15 mouse cellular contexts compared by ENCODE assay signal in genomic region chr16:57416049-57416448, GRCm38 (mm10).
A peak's percentile ranks its signal among the peaks of the same experiment; 100 is the strongest.
DNase-seq lines count a peak whose midpoint lies in the region; ATAC-seq and TF ChIP-seq lines count a peak whose summit lies in the region.
"Had no signal": no experiment of that assay in that cellular context is flagged by ENCODE, and none has a peak within 500 bp of the region (broad histone marks: within the 10 kb centered on the region; RNA-seq: fewer than 3 reads in every experiment).

No protein-coding gene starts in this region.

- no peaks in the 10 kb centered on the region for H3K27me3 ChIP-seq in heart, adult 2 months (ENCODE audit: control insufficient read depth, insufficient read depth, low read length)
- H3K27me3 ChIP-seq in stomach, embryonic 15.5 days (replicated peaks): no peaks in the 10 kb centered on the region
- H3K27me3 ChIP-seq: liver, embryonic 15.5 days had no signal

- ATAC-seq in stomach, embryonic 15.5 days (ENCODE audit: insufficient read depth, low FRiP score, low read depth): no peak
- ATAC-seq: activated CD4-positive, CD25-positive, alpha-beta regulatory T cell, adult 4 months had no signal

- no peak overlapping the region for H3K9ac ChIP-seq in heart, adult 2 months (ENCODE audit: low read depth, low read length)
- H3K9ac ChIP-seq in stomach, embryonic 15.5 days: no peak overlapping the region
- H3K9ac ChIP-seq: liver, embryonic 15.5 days had no signal

- TF ChIP-seq CTCF in heart, adult 2 months (IDR thresholded peaks at IDR 0.05): no peak

- DNase-seq in cerebellum, postnatal 10 days: peak; percentile 60 to 68
- no peak for DNase-seq in cerebellum, adult 9-10 months
- DNase-seq in heart, adult 11 months: peak; percentile 95
- no peak for DNase-seq in heart, adult 2 months
- peak; percentile 46 for DNase-seq in testis, postnatal 10 days (ENCODE audit: low spot score)
- no peak for DNase-seq in testis, postnatal 14 days (ENCODE audit: low spot score)
- no peak for DNase-seq in adrenal gland, postnatal 36 days
- DNase-seq: kidney, adult 18-20 months; spleen, adult 18-20 months; thymus, postnatal 14 days had no signal

- no peaks in the 10 kb centered on the region for H3K9me3 ChIP-seq in stomach, embryonic 15.5 days
- H3K9me3 ChIP-seq: liver, embryonic 15.5 days had no signal

- 49% methylated on average over 2 of the region's 2 CpGs for WGBS in heart, adult 2 months
- 23% methylated on average over 2 of the region's 2 CpGs for WGBS in stomach, embryonic 15.5 days

- H3K36me3 ChIP-seq in heart, adult 2 months (ENCODE audit: control insufficient read depth, insufficient read depth, low read length): peaks cover 5% of the 10 kb centered on the region
- no peaks in the 10 kb centered on the region for H3K36me3 ChIP-seq in stomach, embryonic 15.5 days
- H3K36me3 ChIP-seq: liver, embryonic 15.5 days had no signal

- TF ChIP-seq POLR2A in heart, adult 2 months (IDR thresholded peaks at IDR 0.05; ENCODE audit: insufficient read depth, low read depth, low read length): no peak

- no peak overlapping the region for H3K4me3 ChIP-seq in heart, adult 2 months
- no peak overlapping the region for H3K4me3 ChIP-seq in stomach, embryonic 15.5 days (replicated peaks)
- H3K4me3 ChIP-seq: left cerebral cortex, adult 2 months; liver, embryonic 15.5 days had no signal

- intact Hi-C loops in heart, adult 2 months (cut with DNase I): no loop called here

- no peaks in the 10 kb centered on the region for H3K79me2 ChIP-seq in heart, adult 2 months (replicated peaks; ENCODE audit: control insufficient read depth, insufficient read depth, low read length)

- no peak overlapping the region for H3K4me2 ChIP-seq in stomach, embryonic 15.5 days
- H3K4me2 ChIP-seq: liver, embryonic 15.5 days had no signal

- no peak overlapping the region for H3K27ac ChIP-seq in heart, adult 2 months
- H3K27ac ChIP-seq in stomach, embryonic 15.5 days: 0 out of 2 replicates have a peak overlapping the region, but pooled peaks have one; percentile 3
- H3K27ac ChIP-seq: left cerebral cortex, adult 2 months; liver, embryonic 15.5 days; macrophage had no signal

- H3K4me1 ChIP-seq in heart, adult 2 months (ENCODE audit: control insufficient read depth, insufficient read depth, low read length): peaks cover 11% of the 10 kb centered on the region
- 0 out of 2 replicates have a peak, but pooled peaks cover 3% of the 10 kb centered on the region for H3K4me1 ChIP-seq in stomach, embryonic 15.5 days
- H3K4me1 ChIP-seq: liver, embryonic 15.5 days had no signal

- no peak for TF ChIP-seq EP300 in heart, adult 2 months (IDR thresholded peaks at IDR 0.05; ENCODE audit: insufficient read depth, low read depth, low read length)

Comparison
In these comparisons a context has a peak if more than half of its experiments do, and no peak if none do; other contexts are left out.
1. DNase-seq: peak in cerebellum, postnatal 10 days (2 of 2), heart, adult 11 months (single experiment) and testis, postnatal 10 days (single experiment); none in cerebellum, adult 9-10 months (single experiment), heart, adult 2 months (0 of 2), testis, postnatal 14 days (single experiment) and adrenal gland, postnatal 36 days (0 of 2).